Mouse (Mus musculus) CD4-positive naive resting alpha-beta T cell, adult 76 days (primary cell): ENCODE measurements around the gene Pacsin3. TPM values are rescaled to one million over a fixed set of nuclear protein-coding genes. Genes with fewer than 3 reads are reported as not detected.

Experiments
- total RNA-seq: library from RNA; stranded (reverse); gene quantifications from one replicate; pipeline ENCODE4 v1.2.4, GENCODE M21; 2023

Gene Pacsin3
- total RNA-seq, result 1.3 TPM

DNA sequence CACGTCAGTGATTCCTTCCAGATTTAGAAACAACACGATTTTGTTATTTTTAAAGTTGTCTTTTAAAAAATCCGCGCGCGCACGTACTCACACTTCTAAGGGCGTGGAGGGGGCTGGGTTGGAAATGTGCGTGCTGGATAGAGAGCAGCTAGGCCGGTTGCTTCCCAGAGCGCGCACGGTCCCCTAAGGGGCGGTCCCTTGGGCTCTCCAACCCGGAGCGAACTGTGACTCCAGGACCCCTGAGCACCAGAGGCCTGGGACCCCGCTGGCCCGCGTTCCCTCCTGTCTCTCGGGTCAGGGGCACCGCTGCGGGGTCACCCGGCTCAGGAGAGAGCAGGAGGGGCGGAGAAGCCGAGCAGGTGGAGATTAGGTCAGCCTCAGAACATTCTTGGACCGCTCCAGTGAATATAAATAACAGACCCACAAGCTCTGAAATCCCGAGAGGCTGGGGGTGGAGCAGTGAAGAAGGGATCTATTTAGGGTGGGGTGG, at the start of gene Pacsin3:
Pacsin3 (plus strand) TSS at position 294 of the 490 bp plus-strand sequence.

DNA sequence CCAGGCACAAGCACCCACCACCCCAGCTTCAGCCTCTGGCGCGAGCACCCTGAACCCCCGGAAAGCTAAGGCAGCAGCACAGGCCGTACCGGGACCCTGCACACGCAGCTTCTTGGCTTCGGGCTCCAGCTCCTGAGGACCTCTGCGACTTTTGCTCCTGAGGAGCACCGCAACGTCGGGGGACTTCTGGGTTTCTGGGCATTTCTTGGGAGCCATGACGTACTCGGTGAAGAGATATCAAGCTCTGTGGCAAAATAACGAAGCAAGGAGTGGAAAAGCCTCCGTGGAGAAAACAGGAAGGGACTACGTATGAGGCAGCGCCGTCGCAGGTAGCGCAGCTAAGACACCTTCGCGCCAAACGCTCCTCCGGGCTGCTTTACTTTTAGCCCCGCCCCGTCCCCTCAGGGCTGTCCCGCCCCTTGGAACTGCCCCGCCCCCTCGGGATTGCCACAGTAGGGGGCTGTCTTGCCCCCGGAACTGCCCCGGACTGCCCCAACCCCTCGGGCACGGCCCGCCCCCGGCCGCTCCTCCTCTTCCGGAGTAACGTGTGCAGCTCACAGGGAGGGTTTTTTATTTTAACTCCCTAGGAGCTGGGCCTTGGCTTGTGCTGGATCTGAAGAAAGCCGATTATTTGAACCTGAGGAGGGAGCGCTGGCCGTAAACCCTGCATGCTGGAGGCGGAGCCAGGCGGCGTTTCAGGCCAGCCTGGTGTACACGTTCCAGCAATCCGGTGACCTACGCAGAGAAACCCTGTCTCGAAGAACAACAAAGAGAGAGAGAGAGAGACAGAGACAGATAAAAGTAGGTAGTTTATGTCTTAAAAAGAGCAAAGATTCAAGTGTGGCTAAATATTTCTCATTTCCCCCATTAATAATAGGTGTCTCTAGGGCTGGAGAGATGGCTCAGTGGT, 18.9 kb upstream of the Pacsin3 start, which contains the start of gene Ddb2:
Ddb2 (minus strand) TSS at position 382 of the 910 bp plus-strand sequence.

DNA sequence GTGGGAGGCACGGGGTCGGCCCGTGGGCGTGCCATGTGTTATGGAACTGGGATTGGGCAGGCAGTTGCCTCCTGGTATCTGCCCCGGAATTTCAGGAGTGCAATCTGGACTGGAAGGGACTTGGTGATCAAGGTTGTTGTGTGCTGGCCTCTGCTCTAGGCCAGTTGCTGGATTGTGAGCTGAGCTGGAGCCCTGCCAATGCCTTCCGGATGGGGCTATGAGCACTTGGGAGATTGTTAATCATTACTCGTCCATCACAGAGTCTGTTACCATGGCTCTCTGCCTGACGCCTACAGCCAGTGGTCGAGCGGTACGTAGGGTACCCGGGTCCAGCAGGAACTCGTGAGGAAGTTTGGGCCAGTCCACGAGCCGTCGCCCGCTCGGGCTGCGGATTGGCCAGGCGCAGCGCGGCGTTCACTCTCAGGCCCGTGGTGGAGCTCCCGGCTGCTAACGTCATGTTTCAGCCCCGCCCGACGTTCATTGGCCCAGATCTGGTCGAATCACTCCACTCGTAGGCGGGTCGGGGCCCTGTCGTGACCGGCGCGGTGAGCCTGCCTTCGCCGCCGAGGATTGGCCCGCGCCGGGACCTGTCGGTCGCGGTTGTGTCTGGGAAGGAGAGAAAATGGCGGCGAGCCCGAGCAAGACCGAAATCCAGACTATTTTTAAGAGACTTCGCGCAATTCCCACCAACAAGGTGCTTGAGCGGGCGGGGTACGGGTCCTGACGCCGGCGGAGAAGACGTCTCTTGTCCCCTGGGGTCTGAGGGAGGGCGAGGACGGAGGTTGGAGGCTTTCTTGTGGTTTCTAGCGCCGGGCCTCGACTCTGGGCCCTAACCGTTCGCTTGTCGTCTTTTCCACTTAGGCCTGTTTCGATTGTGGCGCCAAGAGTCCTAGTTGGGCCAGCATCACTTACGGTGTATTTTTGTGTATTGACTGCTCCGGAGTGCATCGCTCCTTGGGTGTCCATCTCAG, 9.2 kb downstream of the Pacsin3 start, which contains the start of gene Arfgap2:
Arfgap2 (plus strand) TSS at position 264 of the 971 bp plus-strand sequence.

Other genes starting within 250 kb of the Pacsin3 start
- not detected for gene Rapsn, start 220.3 kb upstream of the Pacsin3 start, total RNA-seq
- 115 TPM for gene Psmc3, start 201.9 kb upstream of the Pacsin3 start, total RNA-seq
- gene Slc39a13, start 185.5 kb upstream of the Pacsin3 start, total RNA-seq, result 18.3 TPM
- gene Spi1, start 173.6 kb upstream of the Pacsin3 start, total RNA-seq, result 13.2 TPM
- not detected for gene Mybpc3, start 137.8 kb upstream of the Pacsin3 start, total RNA-seq
- 249 TPM for gene Madd, start 72.1 kb upstream of the Pacsin3 start, total RNA-seq
- 3.6 TPM for gene Nr1h3, start 53.1 kb upstream of the Pacsin3 start, total RNA-seq
- gene Acp2, start 53.1 kb upstream of the Pacsin3 start, total RNA-seq, result 10.6 TPM
- gene Ddb2, start 19.0 kb upstream of the Pacsin3 start, total RNA-seq, result 76.0 TPM
- 153 TPM for gene Arfgap2, start 9.0 kb downstream of the Pacsin3 start, total RNA-seq
- gene 1110051M20Rik, start 188.8 kb downstream of the Pacsin3 start, total RNA-seq, result 9.1 TPM
- gene Lrp4, start 201.6 kb downstream of the Pacsin3 start, total RNA-seq, result 0.41 TPM